Mouse (Mus musculus) hindbrain, embryonic 11.5 days (tissue): ENCODE data around the gene Vmn1r220. TPM values are rescaled to one million over a fixed set of nuclear protein-coding genes. Genes with fewer than 3 reads are reported as not detected.
"Not testable (repeated sequence)": the region's sequence is repeated elsewhere in the genome, so short reads cannot be mapped to it uniquely, and the experiment has no call there.

Source experiments
- ATAC-seq: fragments of 200-750 bp; cut with Nextera tagmentation; 2 replicates; pipeline ENCODE4 v1.8.0; 2017; ENCODE audit warnings: mild to moderate bottlenecking, moderate TSS enrichment, moderate library complexity; ENCODE audit not compliant: low FRiP score
- DNase-seq: peaks from one replicate; pipeline ENCODE4 v3.0.0-alpha.2; 2015; ENCODE audit warnings: low spot score
- H3K27ac ChIP-seq: fragments of 300-500 bp; sonication (generic); 2 replicates; pipeline ENCODE4 v1.5.1; 2014; ENCODE audit warnings: mild to moderate bottlenecking, low read depth, low read length
- H3K27me3 ChIP-seq: fragments of 300-500 bp; sonication (generic); 2 replicates; pipeline ENCODE4 v1.6.1; 2014; ENCODE audit warnings: mild to moderate bottlenecking, low read length, moderate library complexity, mixed read lengths; ENCODE audit not compliant: control insufficient read depth, insufficient read depth
- H3K36me3 ChIP-seq: fragments of 300-500 bp; sonication (generic); 2 replicates; pipeline ENCODE4 v1.6.1; 2014; ENCODE audit warnings: mild to moderate bottlenecking, low read length, moderate library complexity, mixed read lengths; ENCODE audit not compliant: control insufficient read depth, insufficient read depth
- H3K4me1 ChIP-seq: fragments of 300-500 bp; sonication (generic); replicated peaks from 2 replicates; pipeline ENCODE4 v1.6.1; 2014; ENCODE audit warnings: low read length, mixed read lengths; ENCODE audit not compliant: control insufficient read depth, insufficient read depth
- H3K4me2 ChIP-seq: fragments of 300-500 bp; sonication (generic); replicated peaks from 2 replicates; pipeline ENCODE4 v1.6.1; 2014; ENCODE audit warnings: mild to moderate bottlenecking, low read depth, low read length
- H3K4me3 ChIP-seq: fragments of 300-500 bp; sonication (generic); 2 replicates; pipeline ENCODE4 v1.5.1; 2014; ENCODE audit warnings: low read depth, low read length
- H3K9ac ChIP-seq: fragments of 300-500 bp; sonication (generic); 2 replicates; pipeline ENCODE4 v1.6.1; 2014; ENCODE audit warnings: low read depth, low read length
- H3K9me3 ChIP-seq: fragments of 300-500 bp; sonication (generic); 2 replicates; pipeline ENCODE4 v1.6.1; 2016; ENCODE audit warnings: low read length; ENCODE audit not compliant: control insufficient read depth
- WGBS: fragments of 180-500 bp; shearing (Covaris S2); extraction: QIAGEN DNeasy Blood & Tissue Kit; methylation state at CpG from one replicate; pipeline ENCODE4 v1.1.7; 2014; 5-methylcytosine and 5-hydroxymethylcytosine counted together
- polyA plus RNA-seq: library from polyadenylated mRNA; unstranded; fragments of >200 nt; fragmentation: Nextera tagmentation; extraction: Ambion mirVana; gene quantifications from 2 replicates; pipeline ENCODE4 v1.2.1, GENCODE M21; 2014

Vmn1r220 gene
- not detected in 2 replicates for polyA plus RNA-seq

DNA sequence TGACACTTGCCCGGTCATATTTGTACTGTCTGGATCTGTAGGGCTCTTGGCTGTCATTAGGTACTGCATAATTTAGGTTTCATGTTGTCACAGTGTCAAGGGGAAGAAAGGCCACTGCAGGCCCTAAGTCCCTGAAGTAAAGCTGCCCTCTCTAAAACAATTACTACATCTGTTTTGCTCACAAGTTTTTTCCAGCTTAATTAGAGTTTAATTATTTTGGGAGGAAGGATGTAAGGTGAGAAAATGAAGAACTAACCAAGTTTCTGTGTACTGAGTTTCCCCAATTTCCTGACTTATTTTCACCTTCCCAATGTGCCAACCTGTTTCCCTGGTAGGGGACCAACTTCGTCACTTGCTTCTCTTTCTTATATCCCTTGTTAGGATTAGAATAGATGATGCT lies at the start of gene Vmn1r220:
TSS of gene Vmn1r220 (minus strand) at position 101 of the 400 bp plus-strand sequence.
- 85% methylated on average over 2 of the region's 2 CpGs for WGBS

DNA sequence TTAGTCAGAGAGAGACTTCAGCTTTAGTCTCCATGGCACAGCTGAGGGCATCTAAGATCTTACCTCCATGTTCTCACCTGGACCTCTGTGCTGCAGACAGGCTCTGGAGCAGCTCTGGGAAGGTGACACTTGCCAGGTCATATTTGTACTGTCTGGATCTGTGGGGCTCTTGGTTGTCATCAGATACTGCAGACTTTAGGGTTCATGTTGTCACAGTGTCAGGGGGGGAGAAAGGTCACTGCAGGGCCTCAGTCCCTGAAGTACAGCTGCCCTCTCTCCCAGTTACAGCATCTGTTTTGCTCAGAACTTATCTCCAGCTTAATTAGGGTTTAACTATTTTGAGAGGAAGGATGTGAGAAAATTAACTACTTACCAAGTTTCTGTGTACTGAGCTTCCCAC lies 48.1 kb upstream of the Vmn1r220 start, which contains the start of gene Vmn1r222:
TSS of gene Vmn1r222 (minus strand) at position 101 of the 400 bp plus-strand sequence.
- not testable (repeated sequence) for DNase-seq

More for the DNA sequence above, at the start of gene Vmn1r220:
- ATAC-seq (no peak), DNase-seq (no peak)
- Histone ChIP-seq H3K4me1 (no peaks in the 10 kb centered on the region), H3K9me3 (no peaks in the 10 kb centered on the region), H3K27me3 (no peaks in the 10 kb centered on the region), H3K36me3 (no peaks in the 10 kb centered on the region), H3K27ac (no peak within 1 kb of the TSS), H3K4me3 (no peak within 1 kb of the TSS), H3K9ac (no peak within 1 kb of the TSS), H3K4me2 (no peak within 1 kb of the TSS)

DNA sequence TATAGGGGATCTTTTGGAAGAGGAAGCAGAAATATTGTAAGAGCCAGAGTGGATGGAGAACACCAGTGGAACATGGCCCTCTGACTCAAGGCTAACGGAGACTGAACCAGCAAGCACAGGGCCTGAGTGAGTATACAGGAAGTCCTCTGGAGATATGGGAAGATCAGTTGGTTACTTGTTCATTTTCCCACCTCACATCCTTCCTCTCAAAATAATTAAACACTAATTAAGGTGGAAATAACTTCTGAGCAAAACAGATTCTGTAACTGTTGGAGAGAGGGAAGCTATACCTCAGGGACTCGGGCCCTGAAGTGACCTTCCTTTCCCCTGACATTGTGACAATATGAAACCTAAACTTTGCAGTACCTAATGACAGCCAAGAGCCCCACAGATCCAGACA lies 26.1 kb upstream of the Vmn1r220 start, which contains the start of gene Vmn1r221:
TSS of gene Vmn1r221 (plus strand) at position 301 of the 400 bp plus-strand sequence.
- not testable (repeated sequence) for H3K4me3 ChIP-seq, H3K27me3 ChIP-seq, H3K4me2 ChIP-seq, H3K36me3 ChIP-seq, H3K9me3 ChIP-seq, H3K27ac ChIP-seq, H3K9ac ChIP-seq, H3K4me1 ChIP-seq, DNase-seq, ATAC-seq
- WGBS = 72% methylated on average over 2 of the region's 2 CpGs

More for the DNA sequence above, 48.1 kb upstream of the Vmn1r220 start, which contains the start of gene Vmn1r222:
- H3K27ac ChIP-seq, H3K9ac ChIP-seq, H3K27me3 ChIP-seq, ATAC-seq, H3K4me3 ChIP-seq, H3K9me3 ChIP-seq, H3K4me2 ChIP-seq, H3K4me1 ChIP-seq, H3K36me3 ChIP-seq: not testable (repeated sequence)

DNA sequence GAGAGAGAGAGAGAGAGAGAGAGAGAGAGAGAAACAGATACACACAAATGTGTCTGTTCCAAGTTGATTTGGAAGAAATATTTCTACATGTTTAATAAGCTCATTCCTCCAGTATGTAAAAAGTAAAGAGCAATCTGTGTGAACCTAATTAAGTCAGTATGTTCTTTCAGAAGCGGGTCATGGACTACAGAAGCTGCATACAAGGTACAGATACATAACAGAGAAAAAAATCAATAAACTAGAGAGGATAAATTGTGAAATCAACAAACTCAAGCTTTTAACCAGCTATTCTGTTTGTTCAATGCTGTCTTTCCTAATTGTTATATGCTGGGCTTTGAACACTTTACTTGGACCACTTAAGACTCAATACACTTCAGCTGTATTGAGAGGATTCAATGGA lies 16.1 kb upstream of the Vmn1r220 start:
- not testable (repeated sequence) for H3K4me3 ChIP-seq, H3K4me2 ChIP-seq, H3K9ac ChIP-seq, ATAC-seq, H3K4me1 ChIP-seq, DNase-seq, H3K27me3 ChIP-seq, H3K9me3 ChIP-seq, H3K36me3 ChIP-seq, H3K27ac ChIP-seq
- WGBS = 73% methylated on average over 1 of the region's 1 CpGs

DNA sequence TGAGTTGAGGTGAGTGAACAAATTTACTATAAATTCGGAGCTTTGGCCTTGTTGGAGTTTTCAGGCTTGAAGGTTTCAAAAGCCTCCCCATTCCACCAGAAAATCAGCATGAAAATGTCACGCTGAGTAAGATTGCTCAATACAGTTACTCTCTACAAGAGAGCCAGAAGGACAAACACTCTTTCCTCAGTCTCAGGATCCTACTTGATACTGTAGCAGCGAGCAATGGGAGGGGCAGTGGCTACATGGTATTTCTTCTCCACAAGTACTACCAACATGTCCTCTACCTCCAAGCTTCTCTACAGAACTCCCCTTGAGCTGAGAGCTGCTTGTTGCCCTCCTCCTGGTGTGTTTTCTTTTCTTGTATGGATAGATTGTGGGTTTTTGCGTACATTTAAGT lies 21.3 kb downstream of the Vmn1r220 start:
- DNase-seq, H3K27ac ChIP-seq, H3K4me2 ChIP-seq, H3K27me3 ChIP-seq, H3K4me3 ChIP-seq, H3K9me3 ChIP-seq, H3K9ac ChIP-seq, H3K4me1 ChIP-seq, ATAC-seq, H3K36me3 ChIP-seq: not testable (repeated sequence)
- 83% methylated on average over 4 of the region's 4 CpGs for WGBS

DNA sequence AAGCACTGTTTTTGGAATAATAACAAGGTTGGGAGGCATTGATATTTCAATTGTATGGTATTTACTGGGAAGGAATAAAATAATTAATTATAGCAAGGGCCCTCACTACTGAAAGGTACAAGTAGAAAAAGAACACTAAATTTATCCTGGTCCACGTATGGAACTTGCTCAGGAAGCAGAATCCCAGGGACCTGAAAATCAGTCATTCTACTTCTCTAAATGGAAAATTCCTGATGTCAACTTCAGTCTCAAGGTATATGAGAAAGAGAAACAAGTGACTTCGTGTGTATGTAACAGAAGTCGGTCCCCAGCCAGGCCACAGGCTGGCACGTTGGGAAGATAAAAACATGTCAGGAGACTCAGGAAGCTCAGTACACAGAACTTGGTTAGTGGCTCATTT lies 28.8 kb downstream of the Vmn1r220 start, which contains the start of gene Vmn1r219:
TSS of gene Vmn1r219 (plus strand) at position 301 of the 400 bp plus-strand sequence.
- H3K4me3 ChIP-seq = no peak within 1 kb of the TSS
- no peak for DNase-seq
- H3K27me3 ChIP-seq = no peaks in the 10 kb centered on the region
- no peak within 1 kb of the TSS for H3K4me2 ChIP-seq
- no peak within 1 kb of the TSS for H3K27ac ChIP-seq
- no peaks in the 10 kb centered on the region for H3K36me3 ChIP-seq
- no peaks in the 10 kb centered on the region for H3K4me1 ChIP-seq
- ATAC-seq = no peak
- H3K9me3 ChIP-seq = no peaks in the 10 kb centered on the region
- no peak within 1 kb of the TSS for H3K9ac ChIP-seq
- 85% methylated on average over 4 of the region's 4 CpGs for WGBS

DNA sequence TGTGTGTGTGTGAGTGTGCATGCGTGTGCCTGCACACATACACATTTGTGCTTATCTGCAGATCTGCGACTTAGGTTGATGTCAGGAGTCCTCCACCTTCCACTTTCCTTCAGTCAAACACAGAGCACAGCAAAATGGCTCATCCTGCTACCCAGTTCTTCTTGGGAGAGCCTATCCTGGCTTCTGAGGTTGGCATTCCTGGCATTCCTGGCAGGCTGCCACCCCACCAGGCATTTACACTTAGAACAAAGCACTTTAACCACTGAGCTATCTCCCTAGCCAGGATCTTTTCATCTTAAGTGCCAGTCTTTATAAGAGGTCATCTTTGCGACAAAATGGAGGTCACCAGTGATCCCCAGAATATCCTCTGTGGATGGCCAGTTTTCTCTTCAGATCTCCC lies 29.9 kb downstream of the Vmn1r220 start:
- Histone ChIP-seq H3K27ac (no peak overlapping the region), H3K4me3 (no peak overlapping the region), H3K27me3 (no peaks in the 10 kb centered on the region), H3K36me3 (no peaks in the 10 kb centered on the region), H3K4me2 (no peak overlapping the region), H3K9me3 (no peaks in the 10 kb centered on the region), H3K4me1 (no peaks in the 10 kb centered on the region), H3K9ac (no peak overlapping the region)
- no peak for ATAC-seq
- peak; percentile 8 for DNase-seq
- WGBS = 81% methylated on average over 3 of the region's 3 CpGs

DNA sequence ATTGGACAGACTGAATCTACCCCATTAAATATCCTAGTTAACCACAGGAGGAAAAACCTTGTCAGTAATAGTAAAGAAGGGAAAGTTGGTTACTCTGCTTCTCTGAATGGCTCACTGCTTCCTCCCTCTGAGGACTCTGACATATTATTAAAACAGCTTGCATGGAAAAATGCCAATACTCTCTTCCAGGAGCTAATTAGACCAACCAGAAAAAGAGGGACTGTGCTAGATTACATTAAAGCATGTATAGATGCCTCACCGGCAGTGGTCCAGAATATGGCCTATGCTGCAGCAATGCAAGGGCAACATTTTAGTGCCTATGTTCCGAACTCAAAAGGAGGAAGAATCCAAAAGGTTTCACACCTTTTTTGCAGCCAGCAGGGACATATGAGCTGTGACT lies 48.9 kb downstream of the Vmn1r220 start:
- Histone ChIP-seq H3K27ac (no peak overlapping the region), H3K4me3 (no peak overlapping the region), H3K4me1 (no peaks in the 10 kb centered on the region), H3K9ac (no peak overlapping the region), H3K9me3 (no peaks in the 10 kb centered on the region), H3K36me3 (no peaks in the 10 kb centered on the region), H3K4me2 (no peak overlapping the region), H3K27me3 (no peaks in the 10 kb centered on the region)
- no peak for DNase-seq
- WGBS = 87% methylated on average over 2 of the region's 2 CpGs
- ATAC-seq = no peak

DNA sequence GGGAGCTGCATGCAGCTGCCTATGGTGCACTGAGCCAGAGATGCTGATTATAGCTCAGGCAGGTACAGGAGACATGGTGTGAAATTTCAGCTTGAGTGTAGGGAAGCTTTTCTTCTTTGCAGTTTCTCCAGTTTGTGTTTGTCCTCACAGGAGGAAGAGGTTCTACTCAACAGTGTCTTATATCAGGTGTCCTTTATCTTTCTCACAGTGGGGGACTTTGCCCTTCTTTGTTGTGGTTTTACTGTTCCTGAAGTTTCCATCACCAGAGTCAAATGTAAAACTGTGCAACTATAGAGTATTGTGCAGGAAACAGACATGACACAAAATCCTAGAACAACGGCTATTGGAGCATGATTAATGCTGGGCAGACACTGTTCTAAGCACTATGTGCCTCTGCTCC lies 54.3 kb downstream of the Vmn1r220 start:
- no peak overlapping the region for H3K4me2 ChIP-seq
- H3K4me1 ChIP-seq = no peaks in the 10 kb centered on the region
- WGBS = 84% methylated on average over 1 of the region's 1 CpGs
- ATAC-seq (no peak), DNase-seq (no peak)
- H3K27me3 ChIP-seq = no peaks in the 10 kb centered on the region
- H3K9ac ChIP-seq = no peak overlapping the region
- no peaks in the 10 kb centered on the region for H3K9me3 ChIP-seq
- no peak overlapping the region for H3K4me3 ChIP-seq
- H3K27ac ChIP-seq = no peak overlapping the region
- no peaks in the 10 kb centered on the region for H3K36me3 ChIP-seq
